Mouse (Mus musculus) lung, postnatal 0 days (tissue): ENCODE results near the gene Hspa4.

Source experiments
- CTCF ChIP-seq: IDR thresholded peaks from 2 replicates; pipeline ENCODE4 v1.5.1; 2016; ENCODE audit warnings: antibody characterized with exemption, mild to moderate bottlenecking
- EP300 ChIP-seq: IDR thresholded peaks from 2 replicates; pipeline ENCODE4 v1.6.1; 2016; ENCODE audit warnings: antibody characterized with exemption, mild to moderate bottlenecking, control low read depth

- TF ChIP-seq EP300: no peak
- no peak for TF ChIP-seq CTCF
Measured at GRCm38 (mm10) chr11:53304044-53304840, 4.0 kb upstream of the Hspa4 start.
